Mouse (Mus musculus): Measurements from ENCODE around the gene Sema7a.
A peak's percentile ranks its signal among the peaks of the same experiment; 100 is the strongest.

Gene Sema7a

GRCm38 (mm10) chr9:57940349-57940794 is 460 bp downstream of the Sema7a start:
- peak; percentile 81 for DNase-seq

DNA sequence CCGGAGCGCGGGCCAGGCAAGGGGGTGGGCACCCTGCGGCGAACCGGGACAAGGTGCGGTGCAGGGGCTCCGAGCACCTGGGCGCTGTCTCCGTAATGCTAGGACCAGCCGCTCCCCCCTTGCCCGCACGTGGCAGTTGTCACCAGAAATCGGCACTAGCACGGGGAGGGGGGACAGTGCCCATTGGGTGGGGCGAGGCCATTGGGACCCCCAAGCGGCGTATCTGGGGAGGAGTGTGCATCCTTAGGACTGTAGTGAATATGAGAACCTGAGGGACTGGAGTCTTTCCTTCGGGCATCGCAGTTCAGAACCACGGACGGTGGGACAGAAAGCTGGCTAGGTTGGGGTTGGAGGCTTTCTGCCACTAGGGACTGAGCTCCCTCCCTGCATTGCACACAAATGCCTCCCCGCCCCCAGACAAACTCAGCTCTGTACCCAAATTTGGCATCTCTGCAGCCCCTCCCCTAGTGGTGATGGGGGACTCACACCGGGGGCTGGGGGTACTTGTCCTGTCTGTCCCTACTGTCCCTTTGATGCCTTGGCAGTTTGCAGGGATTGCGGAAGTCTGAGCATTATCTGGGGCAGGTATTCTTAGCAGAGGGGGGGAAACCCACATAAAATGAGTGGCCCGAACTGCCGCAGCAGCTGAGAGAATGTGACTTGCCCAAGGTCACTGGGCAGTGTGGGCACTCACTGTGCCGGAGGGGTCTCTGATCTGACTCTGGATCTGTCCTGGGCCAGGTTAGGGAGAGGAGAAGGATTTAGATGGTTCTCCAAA is 1.1 kb downstream of the Sema7a start:
- DNase-seq, result peak; percentile 82

- DNase-seq, result peak; percentile 93
Observed at GRCm38 (mm10) chr9:57942039-57942438, 2.1 kb downstream of the Sema7a start.

DNA sequence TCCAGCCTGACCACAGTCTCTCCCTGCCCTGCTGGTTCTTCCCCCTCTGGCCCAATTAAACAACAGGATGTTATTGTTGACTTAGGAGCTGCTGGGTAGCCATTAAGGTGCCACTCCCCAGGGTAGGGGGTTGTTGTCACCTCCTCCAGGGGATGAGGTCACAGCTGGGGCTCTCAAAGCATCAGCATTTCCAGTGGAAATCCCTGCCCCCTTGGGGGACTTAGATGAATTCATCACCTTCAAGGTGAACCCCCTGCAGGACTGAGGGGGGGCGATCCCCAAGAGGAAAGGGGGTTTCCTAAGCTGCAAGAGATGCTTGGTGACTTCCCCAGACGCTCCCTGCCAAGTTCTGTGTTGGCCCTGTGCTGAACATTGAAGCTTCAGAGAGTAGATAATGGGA is 3.2 kb downstream of the Sema7a start:
- DNase-seq, result peak; percentile 67

GRCm38 (mm10) chr9:57944572-57944971 is 4.7 kb downstream of the Sema7a start:
- DNase-seq, result peak; percentile 77

- no peak for DNase-seq
Observed at GRCm38 (mm10) chr9:57945771-57946616, 6.1 kb downstream of the Sema7a start.

DNA sequence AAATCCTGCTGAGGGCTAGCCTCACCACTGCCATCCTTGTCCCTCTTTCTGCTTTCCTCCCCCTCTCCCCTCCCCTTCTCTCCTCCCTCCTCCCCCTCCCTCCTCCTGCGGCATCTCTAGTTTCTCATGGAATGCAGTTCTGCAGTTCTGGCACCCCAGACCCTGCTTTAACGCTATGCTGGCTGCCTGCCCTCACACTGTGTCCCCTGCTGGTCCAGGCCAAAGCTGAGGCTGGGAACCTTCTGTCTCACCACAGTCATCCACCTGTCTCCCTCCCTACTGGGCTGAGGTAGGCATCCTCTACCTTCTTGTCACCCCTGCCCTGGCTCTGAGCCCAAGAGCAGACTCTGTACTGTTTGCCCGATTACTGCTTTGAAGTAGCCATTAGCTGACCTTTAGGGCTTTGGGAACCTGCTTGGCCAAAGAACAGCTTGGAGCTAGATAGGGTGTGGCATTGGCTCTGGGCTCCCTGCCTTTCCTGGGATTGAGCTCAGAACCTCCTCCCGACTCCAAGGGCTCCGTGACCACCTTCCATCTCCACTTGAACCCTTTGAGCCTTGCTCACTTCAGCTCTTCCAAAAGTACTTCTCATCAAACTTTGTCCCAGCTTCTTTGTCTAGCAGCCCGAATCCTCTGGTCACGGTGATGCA is 7.6 kb downstream of the Sema7a start:
- peak; percentile 90 for DNase-seq

GRCm38 (mm10) chr9:57948333-57948931 is 8.5 kb downstream of the Sema7a start:
- DNase-seq, result peak; percentile 60

- peak; percentile 57 for DNase-seq
Observed at GRCm38 (mm10) chr9:57949102-57949704, 9.3 kb downstream of the Sema7a start.

DNA sequence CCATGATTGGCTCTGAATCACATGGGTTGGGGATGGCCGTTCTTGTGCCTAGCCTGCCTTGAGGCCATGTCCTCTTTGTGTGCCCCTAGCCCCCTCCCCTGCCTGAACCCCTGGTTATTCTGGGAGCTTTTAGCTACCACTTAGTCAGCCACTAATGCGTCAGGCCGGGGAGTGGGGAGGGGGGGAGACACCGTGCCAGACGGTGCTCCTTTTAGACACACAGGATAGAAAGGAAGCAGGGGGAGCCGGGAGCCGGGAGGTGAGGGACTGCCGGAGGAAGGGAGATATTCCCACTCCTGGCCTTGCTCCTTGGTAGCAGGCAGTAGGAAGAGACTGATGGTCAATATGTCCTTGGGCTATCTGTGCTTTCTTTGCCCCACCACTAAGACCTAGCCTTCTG is 10.0 kb downstream of the Sema7a start:
- no peak for DNase-seq

DNA sequence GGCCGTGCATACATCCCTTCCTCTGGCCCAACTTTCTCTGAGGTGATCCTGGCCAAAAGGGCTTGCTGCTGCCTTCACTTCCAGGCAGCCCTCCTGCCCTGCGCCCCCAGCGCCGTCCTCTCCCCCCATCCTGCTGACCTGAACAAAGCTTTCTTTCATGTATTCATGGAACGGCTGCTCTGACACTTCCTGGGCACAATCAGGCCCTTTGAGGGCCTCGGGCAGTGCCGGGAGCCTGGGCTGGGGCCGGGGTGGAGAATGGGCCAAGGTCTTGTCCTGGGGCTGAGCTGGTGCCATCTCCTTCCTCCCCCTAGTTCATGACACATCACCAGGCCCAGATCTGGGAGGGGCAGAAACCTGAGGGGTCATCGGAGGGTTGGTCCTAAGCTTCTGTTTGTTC is 10.6 kb downstream of the Sema7a start:
- peak; percentile 60 for DNase-seq

- no peak for DNase-seq
Observed at GRCm38 (mm10) chr9:57951993-57952392, 12.1 kb downstream of the Sema7a start.

DNA sequence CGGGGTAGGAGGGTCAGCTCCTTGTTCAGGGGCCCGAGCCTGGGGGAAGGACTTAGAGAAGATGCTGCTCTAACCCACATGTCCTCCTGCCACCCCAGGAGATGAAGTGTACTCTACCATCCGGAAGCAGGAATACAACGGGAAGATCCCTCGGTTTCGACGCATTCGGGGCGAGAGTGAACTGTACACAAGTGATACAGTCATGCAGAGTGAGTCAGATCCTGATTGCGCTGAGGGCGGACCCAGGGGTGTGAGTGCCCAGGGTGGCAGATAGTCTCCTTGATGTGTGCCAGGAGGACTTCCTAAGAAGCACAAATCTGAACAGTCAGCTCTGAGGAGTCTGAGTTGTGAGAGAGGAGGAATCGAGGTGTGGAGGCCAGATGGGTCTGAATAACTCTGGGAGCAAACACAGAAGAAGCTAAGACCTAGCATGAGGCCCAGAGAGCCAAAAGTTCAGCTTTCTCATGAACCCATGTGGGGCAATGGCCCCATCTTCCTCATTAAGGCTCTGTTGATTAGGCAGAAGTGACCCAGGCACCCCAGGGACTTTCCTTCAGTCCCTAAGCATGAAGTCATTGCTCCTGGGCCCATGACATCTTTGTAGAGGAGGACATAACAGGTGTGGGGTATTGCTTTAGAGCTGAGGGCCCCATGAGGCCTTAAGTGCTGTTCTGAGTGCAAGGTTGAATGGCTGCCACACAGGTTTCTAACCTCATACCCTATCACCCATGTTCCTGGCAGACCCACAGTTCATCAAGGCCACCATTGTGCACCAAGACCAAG is 15.2 kb downstream of the Sema7a start:
- DNase-seq, result no peak

DNA sequence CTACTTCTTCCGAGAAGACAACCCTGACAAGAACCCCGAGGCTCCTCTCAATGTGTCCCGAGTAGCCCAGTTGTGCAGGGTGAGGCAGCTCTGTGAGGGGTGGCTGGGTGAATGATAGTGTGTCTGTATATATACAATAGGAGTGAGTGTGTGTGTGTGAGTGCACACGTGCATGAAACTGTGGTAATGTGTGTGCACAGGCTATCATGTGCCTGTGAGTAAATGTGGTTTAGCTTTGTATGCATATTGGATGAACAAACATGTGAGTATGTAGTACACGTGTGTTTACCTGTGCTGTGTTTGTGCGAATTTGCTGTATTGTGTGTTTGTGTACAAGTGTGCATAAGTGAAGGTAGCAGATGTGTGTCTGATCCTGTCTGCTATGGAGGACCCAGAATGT is 15.9 kb downstream of the Sema7a start:
- DNase-seq, result no peak

DNA sequence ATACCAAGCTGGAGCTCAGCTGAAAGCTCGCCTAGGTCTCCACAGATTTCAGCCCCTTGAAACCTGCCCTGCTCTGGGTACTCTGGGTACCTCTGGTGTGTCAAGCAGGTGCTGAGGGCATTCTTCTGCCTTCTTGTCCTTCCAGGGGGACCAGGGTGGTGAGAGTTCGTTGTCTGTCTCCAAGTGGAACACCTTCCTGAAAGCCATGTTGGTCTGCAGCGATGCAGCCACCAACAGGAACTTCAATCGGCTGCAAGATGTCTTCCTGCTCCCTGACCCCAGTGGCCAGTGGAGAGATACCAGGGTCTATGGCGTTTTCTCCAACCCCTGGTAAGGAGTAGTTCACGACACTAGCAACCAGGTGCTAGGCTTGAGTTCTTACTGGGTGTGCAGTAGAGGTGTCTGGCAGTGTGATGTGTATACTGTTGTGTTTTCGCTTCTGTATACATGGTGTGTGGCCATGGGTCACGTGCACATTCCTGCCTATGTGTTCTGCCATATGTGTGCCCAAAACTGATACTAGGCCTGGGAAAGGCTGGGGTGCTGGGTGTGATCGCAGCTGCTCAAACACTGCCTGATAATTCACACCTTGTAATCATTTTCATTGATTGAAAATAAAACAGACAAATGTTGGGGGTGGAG is 16.4 kb downstream of the Sema7a start:
- DNase-seq, result no peak

DNA sequence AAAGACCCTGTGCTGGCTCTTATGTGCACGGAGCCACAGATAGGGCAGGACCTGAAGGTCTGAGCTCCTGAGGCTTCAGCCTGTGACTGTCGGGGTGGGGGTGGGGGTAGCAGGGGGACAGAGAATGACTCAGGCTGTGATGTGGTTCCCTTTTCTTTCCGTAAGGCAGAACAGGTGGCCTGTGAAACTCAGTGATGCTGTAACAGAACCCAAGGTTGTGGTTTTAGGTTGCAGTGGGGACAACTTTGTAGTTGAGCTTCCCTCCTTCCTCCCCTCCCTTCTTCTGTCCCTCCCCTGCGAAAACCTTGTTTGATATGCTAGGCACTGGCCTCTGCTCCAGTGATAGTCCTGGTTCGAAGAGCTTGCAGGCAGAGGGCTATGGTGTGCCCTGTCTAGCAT is 16.9 kb downstream of the Sema7a start:
- DNase-seq, result no peak

DNA sequence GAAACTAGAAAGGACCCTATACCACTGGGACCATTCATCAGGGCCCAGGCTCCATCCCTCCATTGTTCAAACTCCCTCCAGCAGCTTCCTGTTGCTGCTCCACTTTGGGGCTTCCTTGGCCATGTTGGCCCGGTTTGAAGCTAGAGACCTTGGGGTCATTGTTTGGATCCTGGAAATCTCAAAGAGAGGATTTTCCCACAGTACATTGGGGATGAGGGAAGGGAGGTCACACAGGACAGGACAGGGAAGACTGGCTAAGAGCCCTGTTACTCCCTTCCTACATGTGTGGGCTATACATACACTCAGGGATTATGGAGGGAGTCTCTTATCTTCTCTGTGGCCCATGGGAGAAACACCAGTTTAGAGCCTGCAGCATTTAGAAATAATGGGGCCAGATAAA is 18.7 kb downstream of the Sema7a start:
- no peak for DNase-seq

GRCm38 (mm10) chr9:57959399-57959798 is 19.5 kb downstream of the Sema7a start:
- no peak for DNase-seq

- peak; percentile 36 for DNase-seq
Observed at GRCm38 (mm10) chr9:57959886-57960866, 20.3 kb downstream of the Sema7a start.

DNA sequence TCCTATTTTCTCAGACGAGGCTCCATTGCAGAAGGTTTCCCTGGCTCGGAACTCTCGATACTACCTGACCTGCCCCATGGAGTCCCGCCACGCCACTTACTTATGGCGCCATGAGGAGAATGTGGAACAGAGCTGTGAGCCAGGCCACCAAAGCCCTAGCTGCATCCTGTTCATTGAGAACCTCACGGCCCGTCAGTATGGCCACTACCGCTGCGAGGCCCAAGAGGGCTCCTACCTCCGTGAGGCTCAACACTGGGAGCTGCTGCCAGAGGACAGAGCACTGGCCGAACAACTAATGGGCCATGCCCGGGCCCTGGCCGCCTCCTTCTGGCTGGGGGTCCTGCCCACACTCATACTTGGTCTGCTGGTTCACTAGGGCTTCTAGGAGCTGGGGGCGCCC is 21.3 kb downstream of the Sema7a start:
- peak; percentile 16 for DNase-seq

Measured in cerebellum, adult 9-11 months (tissue).